Mouse (Mus musculus) megakaryocyte, embryonic 14.5 days (primary cell): ENCODE data around the gene Pard3.

Source experiments
- FLI1 ChIP-seq: IDR thresholded peaks from 2 replicates; pipeline ENCODE4 v1.6.1; 2012; ENCODE audit warnings: low read length, inconsistent platforms, mixed read lengths
- GATA1 ChIP-seq: IDR thresholded peaks from 3 replicates; pipeline ENCODE4 v1.6.1; 2012; ENCODE audit warnings: mixed read lengths, low read length, inconsistent platforms, borderline replicate concordance

DNA sequence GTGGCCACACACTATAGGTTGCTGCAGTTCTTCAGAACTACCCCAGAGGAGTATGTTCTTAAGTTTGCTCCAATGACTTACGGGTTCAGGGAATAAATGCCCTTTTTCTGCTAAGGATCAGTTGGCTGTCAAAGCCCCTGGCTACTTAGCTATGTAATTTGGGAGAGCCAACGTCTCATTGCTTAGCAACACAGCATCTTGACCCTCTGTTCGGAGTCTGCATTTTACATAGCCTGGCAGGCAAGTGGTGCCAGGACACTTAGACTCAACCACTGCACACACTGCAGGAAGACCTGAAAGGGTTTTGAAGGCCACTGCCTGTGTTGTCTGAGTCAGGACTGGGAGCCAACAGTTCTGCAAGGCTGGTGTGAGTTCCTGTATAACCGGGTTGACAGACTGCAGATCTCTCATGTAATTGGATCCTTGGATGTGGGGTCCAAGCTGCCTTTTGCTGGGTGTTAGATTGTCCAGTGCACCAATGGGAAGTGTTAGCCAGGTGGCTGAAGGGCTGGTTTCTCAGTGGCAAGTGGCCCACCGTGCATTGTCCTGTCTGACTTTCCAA is 15.6 kb downstream of the Pard3 start:
- no peak for TF ChIP-seq GATA1
- no peak for TF ChIP-seq FLI1
